Mouse (Mus musculus) gastrocnemius, postnatal 4 days (tissue): ENCODE measurements around the gene Gm16223. TPM values are rescaled to one million over a fixed set of nuclear protein-coding genes. Genes with fewer than 3 reads are reported as not detected.

ENCODE experiments used
- DNase-seq, 2 experiments: peaks; one replicate each; pipeline ENCODE4 v3.0.0; 2021 to 2022; ENCODE audit warnings: low spot score in 2 of 2, mixed read lengths in 2 of 2
- long read RNA-seq, 2 experiments: library from polyadenylated mRNA; stranded (forward); transcript quantifications; one replicate each; pipeline ENCODE4 v2.0.0; 2021
- total RNA-seq, 2 experiments: library from RNA; stranded (reverse); gene quantifications; 2 replicates each; pipeline ENCODE4 v1.2.3; 2021

Gm16223 gene
- total RNA-seq, result under 1 TPM in 1 of 2 experiments, not detected in 1; 0.13 TPM
- long read RNA-seq, experiment 1, result 0 reads
- long read RNA-seq, experiment 2, result 0 reads

GRCm38 (mm10) chr5:42067476-42068187 is at the start of gene Gm16223:
Gm16223 (plus strand) TSS chr5:42067960.
- DNase-seq, result no peak

DNA sequence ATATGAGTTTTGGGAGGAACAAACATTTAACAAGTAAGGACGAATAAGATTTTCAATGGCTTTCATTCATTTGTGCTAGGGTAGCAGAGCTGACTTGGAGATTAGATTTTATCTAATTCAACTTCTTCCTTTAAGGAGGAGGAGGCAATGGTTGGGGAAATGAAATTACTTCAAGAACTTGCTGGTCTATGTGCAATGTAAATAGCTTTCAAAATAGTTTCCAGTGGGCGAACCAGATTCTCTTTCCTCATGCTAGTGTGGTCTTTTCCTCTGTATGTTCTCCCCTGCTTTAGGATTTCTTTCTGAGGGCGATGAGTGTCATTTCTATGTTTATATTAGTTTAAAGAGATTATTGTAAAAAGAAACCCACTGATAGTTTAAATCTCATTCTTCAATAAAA is 45.7 kb upstream of the Gm16223 start:
- DNase-seq, result no peak

- DNase-seq, result no peak
These were observed 44.2 kb upstream of the Gm16223 start for GRCm38 (mm10) chr5:42023521-42023920.

- DNase-seq, result no peak
These were observed 31.2 kb upstream of the Gm16223 start for GRCm38 (mm10) chr5:42036388-42037082.

DNA sequence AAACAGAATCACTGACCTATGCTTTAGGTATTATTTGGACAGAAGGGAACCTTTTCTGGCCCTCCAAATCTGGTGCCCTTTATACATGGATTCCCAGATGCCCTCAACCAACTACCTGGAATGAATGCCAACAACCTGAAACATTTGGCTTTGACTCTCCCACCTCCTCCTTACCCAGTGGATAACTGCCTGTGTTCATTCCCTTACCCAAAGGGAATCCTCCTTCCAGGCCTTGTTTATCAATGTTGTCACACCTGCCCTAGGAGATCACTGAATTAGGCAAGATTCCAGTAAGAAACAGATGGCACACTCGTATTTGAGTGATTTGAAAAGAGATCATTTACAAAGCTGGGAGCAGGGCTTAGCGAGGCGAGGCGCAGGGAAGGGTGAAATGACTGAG is 13.1 kb upstream of the Gm16223 start:
- DNase-seq, result no peak

DNA sequence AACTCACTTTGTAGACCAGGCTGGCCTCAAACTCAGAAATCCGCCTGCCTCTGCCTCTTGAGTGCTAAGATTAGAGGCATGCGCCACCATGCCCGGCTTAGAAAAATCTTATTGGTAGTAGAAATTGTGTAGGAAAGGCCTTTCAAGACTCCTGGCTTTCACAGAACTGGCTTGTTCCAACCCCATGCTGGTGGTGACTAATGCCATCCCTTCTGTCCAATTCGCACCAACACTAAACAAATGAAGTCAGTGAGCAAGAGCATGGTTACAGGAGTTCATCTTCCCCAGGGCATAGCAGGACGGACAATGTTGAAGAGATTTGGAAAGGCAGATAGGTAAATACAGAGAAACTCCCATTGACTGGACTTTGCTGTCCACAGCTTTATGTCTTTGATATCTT is 12.6 kb upstream of the Gm16223 start:
- DNase-seq, result no peak

DNA sequence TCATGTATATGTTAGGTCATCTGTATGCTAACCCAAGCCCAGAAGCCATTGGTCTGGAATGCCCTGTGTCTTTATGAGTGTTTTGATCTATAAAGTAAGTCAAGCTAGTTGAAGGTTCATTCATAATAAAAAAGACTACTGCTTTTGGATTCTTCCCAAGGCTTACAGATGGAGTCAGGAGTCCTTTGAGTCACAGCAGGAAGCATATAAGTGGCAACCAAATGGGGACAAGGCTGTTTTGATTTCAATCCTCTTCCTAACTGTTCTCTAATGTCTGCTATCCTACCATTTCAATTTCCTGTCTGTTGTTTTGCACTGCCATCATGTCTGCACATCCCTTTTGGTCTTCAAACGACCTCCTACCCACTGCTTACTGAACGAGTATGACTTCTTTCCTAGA is 2.7 kb upstream of the Gm16223 start:
- no peak for DNase-seq

GRCm38 (mm10) chr5:42067075-42067474 is 685 bp upstream of the Gm16223 start:
- no peak for DNase-seq

DNA sequence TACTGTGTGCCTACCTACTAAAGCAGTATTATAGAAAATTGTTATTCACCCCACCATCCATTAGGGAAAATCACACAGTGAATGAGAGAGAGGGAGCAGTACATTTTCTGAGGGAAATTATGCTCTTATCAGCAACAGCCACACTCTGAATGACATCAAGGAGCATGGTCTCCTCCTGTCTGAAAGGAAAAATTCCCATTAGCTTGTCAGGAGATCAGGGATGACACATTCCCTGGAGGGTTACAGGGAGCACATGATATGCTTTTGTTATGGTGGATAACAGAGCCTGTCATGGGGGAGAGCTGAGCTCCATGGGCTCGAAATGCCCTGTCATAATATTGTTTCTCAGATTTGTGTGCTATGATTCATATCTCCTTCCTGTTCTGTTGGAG is 424 bp downstream of the Gm16223 start:
- DNase-seq, result no peak

DNA sequence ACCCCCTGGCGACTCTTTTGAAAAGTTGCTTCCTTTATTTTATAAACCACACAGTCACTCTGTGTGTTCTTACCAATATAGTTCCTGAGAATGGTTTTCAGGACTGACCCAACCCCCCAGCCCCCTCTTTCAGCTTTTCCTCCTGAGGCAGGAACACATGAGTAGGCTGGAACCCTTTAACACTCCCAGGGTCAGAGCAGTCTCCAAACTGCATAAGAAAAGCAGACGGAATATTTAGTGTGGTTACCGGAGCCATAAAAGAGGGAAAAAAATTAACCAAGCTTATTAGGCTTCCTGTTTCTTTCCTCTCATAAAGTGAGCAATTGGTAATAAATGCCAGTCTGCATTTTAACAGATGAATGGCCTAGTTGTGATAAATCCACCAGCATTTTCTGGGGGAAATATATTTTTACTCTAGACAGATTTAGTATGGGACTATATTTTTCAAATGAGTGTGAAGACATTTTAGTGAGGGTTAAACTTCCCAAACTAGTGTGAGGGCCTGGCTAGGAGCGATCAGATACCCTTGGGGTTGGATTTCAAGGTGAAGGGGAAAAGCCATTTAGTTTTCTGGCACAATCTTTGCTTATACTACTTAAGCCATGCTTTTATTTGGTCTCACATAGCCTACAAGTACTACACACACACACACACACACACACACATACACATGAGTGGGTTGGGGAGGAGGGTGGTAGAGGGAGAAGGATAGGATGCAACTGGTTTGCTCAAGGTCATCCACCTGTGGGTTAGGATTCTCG is 49.0 kb downstream of the Gm16223 start:
- no peak for DNase-seq

GRCm38 (mm10) chr5:42125562-42125961 is 57.8 kb downstream of the Gm16223 start:
- no peak for DNase-seq

GRCm38 (mm10) chr5:42155626-42156025 is 87.9 kb downstream of the Gm16223 start:
- no peak for DNase-seq

DNA sequence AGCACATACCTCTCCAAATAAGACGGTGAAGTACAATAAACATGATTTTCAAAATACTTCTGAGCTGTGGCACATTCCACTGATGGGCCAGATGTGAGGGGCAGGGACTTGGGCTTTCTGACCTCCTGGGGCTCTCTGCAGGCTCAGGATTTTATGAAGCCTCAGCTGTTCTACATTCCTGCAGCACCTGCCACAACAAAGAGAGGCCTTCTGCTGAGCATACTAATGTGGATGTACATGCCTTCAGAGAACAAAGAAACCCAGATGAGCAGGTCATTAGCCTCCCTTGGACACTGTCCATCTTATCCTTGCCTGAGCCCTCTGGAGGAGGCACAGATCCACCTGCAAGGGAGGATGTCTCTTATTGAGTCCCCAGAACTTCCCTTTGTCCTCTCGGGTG is 97.0 kb downstream of the Gm16223 start:
- no peak for DNase-seq

DNA sequence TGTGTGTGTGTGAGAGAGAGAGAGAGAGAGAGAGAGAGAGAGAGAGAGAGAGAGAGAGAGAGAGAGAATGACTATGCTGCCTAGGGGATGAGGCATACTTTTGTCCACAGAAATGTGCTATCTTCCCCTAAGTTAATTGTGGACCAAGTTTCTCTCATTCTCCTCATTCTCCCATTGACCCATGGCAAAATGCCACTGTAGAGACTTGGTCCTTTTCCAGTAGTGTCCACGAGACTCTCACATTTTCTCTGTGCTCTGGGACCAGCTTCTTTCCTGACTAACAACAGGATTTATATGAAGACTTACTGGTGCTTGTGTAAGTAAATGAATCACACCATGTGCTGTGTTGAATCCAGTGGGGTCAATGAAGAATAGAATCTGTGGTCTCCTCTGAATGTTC is 98.6 kb downstream of the Gm16223 start:
- DNase-seq, result no peak

DNA sequence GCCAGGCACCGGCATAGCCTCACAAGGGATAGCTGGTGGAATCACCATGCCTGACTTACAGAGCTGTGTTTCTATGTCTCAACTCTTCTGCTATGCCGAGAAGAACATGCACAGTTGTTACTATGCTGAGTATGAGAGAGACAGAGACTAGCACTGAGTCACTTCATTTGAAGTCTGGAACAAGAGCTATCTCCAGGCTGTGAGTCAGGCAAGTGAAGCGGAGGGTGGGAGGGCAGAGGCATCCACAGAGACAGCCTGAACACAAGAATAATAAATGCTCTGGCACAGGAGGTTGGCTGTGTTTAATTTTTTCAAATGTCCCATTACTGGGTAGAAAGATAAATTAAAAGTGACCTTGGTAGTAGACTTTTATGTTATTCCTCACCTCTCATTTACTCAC is 100.3 kb downstream of the Gm16223 start:
- no peak for DNase-seq

DNA sequence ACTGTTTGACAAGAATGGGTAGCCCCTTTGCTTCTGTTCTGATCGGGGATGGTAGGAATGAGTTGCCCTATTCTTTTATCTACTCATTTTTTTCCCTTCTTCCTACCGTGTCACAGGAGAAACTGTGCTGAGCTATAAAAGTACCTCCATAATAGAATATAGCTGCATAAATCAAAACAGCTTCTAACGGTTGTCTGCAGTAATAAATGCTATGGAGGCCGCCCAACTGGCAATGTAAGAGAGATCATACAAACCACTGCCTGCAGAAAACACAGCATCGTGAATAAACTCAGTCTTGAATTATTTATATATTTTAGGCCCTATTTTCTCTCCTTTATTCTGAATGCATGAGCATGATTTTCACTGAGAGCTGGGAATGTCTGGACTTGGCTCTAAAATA is 101.0 kb downstream of the Gm16223 start:
- DNase-seq, result no peak

GRCm38 (mm10) chr5:42174109-42174508 is 106.3 kb downstream of the Gm16223 start:
- no peak for DNase-seq

DNA sequence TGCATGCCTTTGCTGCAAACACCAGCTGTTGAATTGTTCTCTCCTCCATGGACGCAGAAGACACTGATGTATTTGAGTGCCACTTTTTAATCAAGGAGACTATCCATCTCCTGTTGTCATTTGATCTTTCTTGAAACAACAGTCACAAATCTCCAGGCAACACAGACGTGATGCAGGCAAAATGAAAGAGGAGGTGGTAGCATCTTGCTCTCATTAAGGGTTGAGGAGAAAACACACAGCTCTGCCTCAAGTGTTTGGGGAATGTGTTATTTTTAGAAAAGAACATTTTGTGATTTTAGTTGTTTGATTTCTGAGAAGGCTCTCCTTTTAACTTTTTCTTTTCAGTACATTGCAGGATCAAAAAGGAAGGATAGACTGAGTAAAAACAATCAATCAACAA is 107.7 kb downstream of the Gm16223 start:
- DNase-seq, result no peak

DNA sequence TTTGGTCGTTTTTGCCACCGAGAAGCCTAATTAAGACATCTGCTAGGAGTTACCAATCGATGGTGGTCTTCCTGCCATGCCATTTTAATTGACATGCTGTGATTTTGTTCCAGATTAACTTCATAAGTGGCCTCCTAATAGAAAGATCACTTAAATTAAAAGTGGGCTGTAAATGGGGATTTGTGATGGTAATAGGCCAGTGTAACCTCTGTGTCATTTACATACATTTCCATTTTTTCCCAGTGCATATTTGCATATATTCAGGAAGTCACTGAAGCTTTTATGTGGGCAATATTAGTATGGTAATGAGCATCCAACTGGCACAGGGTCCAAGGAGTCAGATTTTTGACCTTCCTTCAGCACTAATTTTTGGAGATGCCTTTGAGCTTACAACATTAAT is 130.7 kb downstream of the Gm16223 start:
- DNase-seq, result no peak

GRCm38 (mm10) chr5:42207456-42208122 is 139.8 kb downstream of the Gm16223 start:
- DNase-seq, result no peak

DNA sequence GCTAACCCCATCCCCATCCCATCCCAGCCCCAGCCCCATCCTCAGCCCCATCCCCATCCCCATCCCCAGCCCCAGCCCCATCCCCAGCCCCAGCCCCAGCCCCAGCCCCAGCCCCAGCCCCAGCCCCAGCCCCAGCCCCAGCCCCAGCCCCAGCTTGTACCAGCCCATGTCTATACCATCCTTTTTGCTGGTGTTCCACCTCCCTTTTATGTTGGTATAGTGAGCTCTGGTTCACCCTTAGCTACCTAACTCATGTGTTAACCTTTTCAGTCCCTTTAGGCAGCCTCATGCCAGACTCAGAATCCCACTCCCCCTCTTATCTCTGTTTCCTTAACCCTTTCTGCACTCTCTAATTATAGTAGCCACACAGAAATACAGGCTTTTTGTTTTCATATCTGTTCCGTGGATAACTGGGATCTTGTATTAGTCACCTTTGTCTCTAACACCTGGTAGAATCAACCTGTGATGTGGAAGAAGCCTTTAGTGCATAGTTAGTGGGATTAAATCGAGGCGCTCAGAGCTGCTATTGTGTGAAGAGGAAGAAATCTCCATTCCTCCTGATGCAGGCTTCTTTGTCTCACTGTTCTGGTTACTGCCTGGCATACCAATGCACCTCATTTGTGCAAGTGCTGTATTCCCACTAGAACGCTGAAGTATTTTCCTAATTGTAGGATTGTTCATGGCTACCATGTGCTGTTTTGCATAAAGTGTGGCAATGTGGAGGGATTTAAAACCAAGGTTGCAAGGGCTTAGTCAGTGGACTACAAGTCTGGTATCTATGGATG is 144.0 kb downstream of the Gm16223 start:
- no peak for DNase-seq
